Mouse (Mus musculus) gonadal fat pad, adult 2 months (tissue): ENCODE measurements around the gene Map6. TPM values are rescaled to one million over a fixed set of nuclear protein-coding genes. Genes with fewer than 3 reads are reported as not detected.

Source experiments
- DNase-seq: peaks from one replicate; pipeline ENCODE4 v3.0.0-alpha.2; 2012; ENCODE audit warnings: low read depth
- polyA plus RNA-seq: library from polyadenylated mRNA; depleted of rRNA; stranded (reverse); fragments of >200 nt; gene quantifications from 2 replicates; pipeline ENCODE4 v1.2.3, GENCODE M21; 2012; rRNA removed

The Map6 gene
- 4.5 and 7.1 TPM in 2 replicates for polyA plus RNA-seq

DNA sequence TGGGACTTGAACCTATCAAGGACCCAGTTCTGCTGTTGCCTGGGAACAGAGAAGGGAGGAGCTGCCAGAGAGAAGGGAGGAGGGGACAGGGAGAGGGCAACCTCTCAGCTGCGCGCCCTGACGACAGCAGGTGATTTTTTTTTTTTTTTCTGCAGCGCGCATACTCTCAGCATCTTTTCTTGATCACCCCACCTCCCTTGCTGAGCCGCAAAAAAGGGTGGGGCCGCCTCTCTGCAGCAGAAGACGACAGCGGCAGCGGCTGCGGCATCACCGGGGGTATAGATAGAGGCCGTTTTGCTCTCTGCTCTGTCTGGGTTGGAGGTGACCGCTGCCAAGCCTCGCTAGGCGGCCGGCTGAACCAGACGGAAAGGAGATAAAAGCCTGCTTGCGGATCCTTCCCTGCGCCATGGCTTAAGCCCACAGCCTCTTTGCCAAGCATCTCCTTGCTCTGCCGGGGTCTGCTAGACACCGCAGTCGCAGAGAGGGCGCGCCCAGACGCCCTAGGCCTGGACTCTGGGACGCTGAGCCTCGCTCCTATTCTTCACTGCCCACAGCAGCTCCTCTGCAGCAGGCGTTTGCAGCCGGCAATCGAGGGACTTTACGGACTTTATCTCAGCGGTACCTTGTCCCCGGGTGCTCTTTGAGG is at the start of gene Map6:
Map6 (plus strand) TSS at position 197 of the 646 bp plus-strand sequence.
- DNase-seq: no peak

DNA sequence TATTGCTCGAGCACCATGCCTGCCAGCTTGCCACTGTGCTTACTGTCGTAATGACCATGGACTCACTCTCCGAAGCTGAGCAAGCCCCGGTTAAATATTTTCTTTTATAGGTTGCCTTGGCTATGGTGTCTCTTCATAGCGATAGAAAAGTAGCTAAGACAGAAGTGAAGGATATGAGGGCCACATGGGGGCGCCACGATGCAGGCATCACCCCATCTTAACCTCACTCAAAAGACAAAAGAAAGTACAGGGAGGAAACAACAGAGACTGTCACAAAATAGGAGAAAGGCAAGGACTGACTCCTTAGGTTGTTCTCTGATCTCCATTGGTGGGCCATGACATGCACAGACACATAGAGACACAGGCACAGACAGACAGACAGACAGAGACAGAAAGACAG is 43.0 kb upstream of the Map6 start:
- DNase-seq: no peak

DNA sequence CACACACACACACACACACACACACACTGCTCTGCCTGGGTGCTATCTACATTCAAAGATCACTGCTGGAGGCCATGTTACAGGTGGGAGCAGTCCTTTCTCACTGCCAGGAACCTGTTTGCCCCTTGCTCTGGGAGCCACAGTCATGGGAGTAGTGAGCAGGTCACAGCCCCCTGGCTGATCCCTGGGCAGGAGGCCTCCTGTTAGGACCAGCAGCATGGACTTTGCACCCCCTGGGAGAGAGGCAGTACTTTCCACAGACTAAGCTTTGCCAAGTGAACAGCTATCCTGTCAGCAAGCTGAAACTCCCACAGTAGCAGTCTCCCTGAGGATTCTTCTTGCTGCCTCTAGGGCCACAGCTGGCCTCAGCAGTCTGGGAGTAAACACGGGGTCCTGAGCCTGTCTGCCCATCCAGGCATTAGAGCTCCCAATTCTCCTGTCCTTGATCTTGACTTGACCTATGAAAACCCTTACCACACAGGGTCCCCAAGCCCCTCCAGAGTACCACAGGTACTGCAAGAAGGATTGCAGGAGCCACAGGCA is 42.5 kb upstream of the Map6 start:
- DNase-seq: no peak

DNA sequence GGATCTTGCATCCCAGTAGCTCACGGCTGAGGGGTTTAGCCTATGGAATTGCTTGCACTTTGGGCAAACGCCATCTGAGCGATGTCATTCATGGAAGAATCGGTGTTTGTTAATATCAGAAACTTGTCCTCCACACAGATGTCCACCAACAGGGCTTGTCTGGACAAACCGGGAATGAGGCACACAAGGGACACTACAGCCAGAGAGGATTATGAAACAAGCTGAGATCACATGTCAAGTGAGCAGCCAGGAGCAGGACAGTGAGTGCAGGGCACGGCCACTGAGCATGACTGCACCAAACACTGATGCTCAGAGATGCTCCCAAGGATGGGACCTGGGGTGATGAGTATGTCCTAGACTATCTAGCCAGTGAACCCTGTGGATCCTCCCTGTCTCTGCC is 41.8 kb upstream of the Map6 start:
- no peak for DNase-seq

DNA sequence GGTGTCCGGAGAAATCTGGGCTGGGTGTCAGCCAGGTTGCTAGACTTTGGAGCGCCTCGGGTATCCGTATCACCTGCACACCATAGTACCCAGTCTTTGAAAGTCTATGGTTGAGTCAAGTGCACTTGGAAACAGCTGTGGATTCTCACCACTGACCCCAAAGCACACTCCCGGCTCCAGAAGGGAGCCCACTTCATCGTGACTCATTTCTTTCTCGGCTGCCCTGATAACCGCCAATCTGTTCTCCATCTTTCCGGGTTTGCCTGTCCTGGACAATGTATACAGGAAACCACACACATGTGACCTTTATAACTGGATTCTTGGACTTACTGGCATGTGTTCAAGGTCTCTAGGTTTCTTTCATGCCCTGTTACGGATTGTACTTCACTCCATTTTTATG is 40.6 kb upstream of the Map6 start:
- no peak for DNase-seq

DNA sequence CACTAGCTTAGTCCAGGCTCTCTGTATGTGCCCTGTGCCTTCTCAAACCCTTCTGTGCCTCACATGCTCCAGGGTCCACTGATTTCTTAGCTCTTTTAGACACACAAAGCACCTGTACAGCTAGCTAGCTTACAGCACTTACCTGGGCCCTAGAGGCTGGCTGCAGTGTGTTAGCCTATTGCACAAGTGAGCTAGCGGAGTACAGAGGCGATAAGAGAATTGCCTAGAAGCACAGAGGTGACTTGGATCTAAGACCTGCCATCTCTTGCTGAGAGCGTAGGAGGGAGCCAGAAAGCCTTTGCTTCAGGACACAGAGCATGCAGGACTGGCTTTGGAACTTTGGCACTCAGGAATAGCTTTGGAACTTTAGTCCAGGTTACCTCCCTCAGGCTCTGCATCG is 40.0 kb upstream of the Map6 start:
- DNase-seq: no peak

DNA sequence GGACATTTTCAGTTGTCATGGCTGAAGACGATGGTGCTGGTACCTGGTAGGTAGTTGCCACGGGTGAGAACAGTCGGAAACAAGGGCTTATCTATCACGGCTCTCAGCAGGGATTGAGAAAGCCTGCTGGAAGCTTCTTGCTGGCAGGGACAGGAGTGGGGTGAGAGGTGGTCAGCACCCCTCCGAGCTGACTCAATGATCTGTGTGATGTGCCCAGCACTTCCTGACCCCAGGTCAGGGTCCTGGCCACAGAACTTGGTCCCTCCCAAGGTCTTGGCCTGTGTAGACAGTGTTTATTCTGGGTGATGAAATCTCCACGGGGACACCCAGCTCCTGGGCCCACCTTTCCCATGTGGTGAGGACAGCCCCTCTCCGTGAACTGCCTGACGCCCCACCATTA is 38.4 kb upstream of the Map6 start:
- no peak for DNase-seq

DNA sequence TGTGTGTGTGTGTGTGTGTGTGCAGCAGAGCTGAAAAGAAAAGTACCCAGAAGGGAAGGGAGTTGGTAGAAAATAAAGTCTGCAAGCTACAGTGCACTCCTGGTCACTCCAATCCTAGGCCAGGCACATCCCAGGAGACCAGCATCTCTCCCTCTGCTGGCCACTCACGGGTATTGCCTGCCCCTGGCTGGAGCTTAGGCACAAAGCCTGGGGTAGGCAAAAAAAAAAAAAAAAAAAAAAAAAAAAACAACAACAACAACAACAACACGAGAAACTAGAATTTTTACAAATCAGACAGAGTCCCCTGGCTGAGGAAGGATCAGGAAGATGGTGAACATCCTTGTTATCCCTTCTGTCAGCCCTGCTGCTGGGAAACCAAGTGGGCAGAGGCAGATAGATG is 37.8 kb upstream of the Map6 start:
- no peak for DNase-seq

DNA sequence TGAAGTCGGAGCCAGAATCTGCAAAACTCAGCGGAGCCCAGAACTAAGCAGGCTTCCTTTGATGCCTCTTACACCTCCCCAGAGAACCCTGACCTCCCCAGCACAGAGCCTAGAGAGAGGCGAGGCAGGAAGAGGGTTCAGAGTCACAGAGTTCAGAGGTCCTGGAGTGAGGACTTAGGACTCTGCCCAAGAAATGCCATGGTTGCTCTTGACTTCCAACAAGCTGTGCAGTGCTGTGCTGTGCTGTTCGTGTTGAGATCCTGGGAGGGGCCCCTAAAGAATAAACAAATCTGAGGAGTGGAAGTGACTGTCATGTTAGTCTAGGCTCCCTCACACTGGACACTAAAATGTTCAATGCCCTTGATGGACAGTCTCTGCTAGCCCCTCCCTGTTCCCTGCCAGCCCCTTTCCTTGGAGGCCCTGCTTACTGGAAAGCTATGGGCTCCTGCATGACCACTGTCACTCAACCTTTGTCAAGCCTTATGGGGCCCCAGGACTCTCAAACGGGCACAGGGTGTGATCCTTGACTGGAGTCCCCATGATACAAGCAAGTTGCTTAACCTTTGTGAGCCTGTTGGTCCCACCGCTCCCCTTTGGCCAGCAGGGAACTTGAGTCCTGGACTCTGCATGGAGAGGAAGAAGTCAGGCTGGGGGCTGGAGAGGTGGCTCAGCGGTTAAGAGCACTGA is 37.0 kb upstream of the Map6 start:
- DNase-seq: no peak

DNA sequence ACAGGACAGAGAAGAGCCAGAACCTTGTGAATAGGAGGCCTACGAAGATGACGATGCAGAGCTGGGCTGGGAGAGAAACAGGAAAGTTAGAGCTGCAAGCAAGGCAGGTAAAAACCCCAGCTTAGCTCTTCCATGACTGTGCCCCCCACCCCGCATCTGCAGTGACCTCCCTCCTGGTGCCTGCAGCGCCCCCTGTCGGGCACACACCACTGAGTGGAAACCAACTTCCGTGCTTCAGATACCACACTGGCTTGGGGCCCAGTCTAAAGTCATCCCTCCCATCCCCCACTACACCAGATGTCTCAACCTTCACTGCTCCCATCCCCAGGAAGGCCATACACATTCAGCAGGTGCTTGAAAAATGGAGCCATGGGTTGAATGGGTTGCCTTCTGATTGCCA is 34.7 kb upstream of the Map6 start:
- DNase-seq: no peak

DNA sequence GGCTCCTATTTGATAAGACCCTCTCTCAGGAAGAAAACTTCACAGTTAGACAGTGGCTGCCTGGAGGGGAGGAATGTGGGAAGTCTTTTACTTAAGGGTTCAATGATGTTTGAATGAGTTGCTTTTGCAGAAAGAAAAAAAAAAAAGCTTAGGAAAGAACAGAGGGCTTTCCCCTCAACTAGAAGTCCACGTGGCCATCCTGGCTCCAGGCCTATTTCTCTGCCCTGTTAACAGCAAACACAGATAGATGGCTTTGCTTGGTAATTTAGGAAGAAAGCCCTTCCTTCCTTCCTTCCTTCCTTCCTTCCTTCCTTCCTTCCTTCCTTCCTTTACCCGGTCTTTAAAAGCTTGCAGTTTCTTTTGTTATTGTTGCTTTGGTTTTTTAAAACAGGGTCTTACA is 32.3 kb upstream of the Map6 start:
- DNase-seq: no peak

DNA sequence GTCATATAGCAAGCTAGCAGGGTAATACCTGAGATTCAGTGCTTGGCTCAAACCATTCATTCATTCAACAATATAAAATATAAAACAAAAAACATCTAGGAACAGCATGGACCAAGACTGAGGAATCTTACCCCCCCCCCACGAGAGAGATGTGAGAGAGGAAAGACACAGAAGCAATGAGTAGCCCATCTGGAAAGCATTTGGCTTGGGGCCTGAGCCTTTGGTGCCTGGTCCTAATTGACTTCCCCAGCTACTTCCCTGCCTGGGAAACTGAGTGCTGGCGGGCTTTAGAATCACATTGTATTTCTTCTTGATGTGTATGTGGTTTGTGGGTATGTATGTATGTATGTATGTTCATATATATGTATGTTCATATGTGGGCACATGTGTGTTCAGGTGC is 31.6 kb upstream of the Map6 start:
- DNase-seq: no peak

DNA sequence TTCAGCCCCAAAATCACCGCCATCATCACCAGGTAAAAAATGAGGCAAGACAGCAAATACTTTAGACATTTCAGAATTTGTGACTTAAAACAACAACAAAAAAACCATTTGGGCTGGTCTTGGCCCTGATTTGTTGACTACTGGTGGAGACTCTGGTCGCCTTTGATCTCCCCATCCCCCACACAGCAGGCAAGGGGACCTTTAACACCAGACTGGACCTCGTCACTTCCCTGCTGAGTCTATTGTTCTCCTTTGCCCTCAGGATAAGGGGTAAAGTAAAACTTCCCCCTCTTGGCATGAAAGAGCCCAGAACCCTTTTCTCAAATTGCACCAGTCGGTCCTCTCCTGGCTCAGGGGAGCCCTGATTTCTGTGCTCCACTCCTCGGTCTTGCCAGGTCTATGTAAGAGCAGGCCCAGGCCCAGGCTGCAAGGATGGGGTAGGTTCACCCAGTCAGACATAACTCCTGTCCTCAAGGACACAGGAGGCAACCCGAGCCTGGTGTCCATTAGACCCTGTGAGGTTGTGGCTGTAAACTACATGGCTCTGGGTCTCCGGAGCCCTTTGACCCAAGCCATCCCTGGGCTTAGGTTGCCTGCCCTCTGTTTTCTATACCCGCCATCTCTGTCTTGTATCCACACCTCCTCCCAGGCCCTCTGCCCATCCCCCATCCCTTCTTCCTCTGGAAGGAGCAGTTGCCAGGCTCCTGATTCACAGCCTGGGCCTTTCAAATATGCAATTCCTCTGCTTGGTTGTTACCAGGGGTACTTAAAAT is 30.2 kb upstream of the Map6 start:
- no peak for DNase-seq

DNA sequence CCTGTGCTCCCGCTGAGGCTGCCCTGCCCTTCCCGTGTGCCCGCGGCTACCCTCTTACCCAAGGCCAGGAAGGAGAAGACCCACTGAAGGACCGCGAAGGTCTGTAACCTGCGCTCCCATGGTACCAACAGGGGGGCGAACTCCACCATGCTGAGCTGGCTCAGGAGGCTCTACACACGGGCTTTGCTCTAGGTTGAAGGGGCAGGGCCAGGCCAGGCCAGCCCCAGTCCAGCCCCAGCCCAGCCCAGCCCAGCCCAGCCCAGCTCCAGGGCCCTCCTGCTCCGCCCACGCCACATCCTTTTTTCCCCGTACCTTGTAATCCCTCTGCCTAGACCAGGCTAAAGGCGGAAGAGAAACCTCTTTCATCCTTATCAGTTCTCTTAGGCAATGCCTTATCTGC is 28.8 kb upstream of the Map6 start, which contains the start of gene Mogat2:
Mogat2 (minus strand) TSS at position 203 of the 400 bp plus-strand sequence.
- no peak for DNase-seq

DNA sequence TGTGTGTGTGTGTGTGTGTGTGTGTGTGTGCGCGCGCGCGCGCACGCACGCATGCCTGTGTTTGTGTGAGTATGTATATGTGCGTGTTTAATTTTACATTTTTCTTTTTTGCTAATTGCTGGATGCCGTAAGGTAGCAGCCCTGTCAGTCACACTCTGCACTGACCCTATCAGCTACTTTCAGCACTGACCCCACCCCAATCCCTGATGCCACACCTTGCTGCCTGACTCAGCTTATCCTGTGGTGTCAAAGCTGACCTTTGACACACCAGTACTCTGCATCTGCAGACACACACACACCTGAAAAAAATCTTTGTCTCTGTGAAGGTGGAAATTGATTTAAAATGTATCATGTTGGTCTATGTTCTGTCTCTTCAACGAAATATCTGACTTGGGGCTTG is 25.1 kb upstream of the Map6 start:
- DNase-seq: no peak

DNA sequence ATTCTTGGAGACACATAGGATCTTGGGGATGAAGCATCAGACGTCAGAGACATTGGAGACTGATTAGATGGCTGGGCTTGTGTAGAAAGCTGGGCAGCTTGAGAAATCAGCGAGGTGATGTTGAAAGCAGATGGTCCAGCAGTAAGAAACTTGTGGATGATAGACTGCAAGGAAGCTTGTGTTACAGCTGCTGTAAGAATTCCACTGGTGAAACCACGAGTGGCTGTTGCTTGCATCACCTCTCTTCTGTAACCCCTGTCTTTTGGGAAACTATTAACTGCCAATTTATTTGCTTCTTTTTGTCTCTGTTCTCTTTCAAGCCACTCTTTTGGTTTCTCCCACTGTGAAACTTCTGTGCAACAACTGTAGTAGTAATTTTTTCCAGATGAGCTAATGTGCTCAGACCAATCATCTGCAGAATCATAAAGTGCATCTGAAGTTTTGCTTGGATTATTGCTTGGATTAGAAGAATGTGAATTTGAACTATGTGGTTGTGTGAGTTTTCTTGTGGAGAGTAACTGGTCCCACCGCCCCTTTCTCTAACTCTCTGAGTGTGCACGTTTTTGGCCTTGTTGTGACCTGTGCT is 19.0 kb upstream of the Map6 start:
- no peak for DNase-seq

DNA sequence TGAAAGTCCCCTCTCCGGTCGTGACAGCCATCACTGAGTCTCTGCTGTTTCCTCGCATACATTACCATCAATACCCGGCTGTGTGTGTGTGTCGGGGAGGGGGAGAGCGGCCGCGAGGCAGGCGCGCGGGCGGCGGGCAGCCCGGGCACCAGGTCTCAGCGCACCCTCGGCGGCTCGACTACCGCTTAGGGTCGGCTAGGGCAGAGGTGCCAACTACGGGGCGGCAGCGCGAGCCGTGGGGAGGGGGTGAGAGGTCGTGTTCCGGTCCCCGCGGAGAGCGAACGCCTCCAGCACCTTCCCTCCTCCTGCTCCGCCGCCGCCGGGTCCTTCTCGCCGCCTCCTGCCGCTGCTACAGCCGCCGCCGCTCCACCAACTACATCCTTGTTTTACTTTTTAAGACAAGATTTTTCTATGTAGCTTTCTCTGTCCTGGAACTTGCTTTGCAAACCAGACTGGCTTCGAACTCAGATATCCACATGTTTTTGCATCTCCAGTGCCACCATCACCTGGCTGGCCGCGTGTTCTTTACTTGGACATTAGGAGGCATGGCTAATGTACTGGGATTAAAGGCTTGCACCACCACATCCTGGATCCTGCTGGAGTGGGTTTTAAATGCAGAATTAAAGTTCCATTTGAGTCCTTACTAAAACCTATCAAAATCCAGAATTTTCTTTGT is 18.2 kb upstream of the Map6 start:
- no peak for DNase-seq

DNA sequence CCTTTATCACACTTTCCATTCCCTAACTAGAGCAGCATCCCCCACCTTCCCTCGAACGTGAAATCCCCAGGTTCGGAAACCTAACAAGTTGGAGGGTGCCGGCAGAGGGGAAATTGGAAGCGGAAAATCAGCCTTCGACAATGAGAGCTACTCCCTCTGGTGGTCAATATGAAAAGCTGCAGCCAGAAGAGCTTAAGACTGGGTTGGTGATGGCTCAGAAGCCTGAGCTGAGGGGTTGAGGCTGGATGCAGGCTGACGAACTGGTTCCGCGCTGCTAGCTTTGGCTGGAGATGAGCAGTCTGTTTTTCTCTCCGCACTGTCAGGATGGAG is 17.7 kb upstream of the Map6 start:
- DNase-seq: no peak

DNA sequence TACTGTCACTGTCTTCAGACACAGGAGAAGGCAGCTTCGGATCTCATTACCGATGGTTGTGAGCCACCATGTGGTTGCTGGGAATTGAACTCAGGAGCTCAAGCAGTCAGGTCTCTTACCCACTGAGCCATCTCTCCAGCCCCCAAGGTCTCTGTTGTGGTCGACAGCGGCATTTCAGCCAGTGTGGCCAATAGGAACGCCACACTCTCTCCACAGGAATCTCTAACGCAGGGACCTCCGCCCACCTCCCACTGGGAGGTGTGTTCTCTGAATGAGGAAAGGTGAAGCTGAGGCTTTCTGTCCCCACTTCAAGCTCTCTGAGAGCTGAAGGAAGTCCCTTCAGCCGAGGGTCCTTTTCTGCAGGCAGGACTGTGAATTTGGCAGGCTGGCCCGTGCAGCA is 16.9 kb upstream of the Map6 start:
- DNase-seq: no peak

DNA sequence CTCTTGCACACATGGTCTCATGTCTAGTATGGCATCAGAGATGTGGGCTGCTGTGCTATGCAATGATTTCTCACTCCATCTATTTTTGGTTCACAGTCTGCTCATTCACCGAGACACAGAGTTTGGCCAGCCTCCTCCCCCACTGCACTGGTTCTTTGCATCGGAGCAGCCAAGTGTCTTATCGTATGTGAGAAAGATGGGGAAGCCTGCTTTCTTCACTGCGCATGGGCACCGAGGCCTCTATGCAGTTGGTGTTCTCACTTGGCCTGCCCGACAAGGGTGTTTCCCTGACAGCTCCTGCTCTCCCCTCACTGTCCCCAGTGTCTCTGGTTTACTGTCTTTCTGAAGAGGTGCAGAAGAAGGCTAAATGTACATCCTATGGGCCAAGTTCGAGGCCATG is 12.2 kb upstream of the Map6 start:
- no peak for DNase-seq

DNA sequence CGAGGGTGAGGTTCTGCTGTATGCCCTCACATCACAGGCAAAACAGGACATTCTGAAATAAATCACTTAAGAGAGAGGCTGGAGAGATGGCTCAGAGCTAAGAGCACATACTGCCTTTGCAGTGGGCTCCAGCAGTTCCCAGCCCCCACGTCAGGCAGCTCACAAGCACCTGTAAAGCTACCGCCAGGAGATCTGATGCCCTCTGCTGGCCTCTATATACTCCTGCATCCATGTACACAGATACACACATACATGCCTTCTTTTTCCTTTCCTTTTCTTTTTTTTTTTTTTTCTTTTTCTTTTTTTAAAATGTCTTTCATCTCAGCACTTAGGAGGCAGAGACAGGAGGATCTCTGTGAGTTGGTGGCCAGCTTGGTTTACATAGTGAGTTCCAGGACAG is 5.3 kb upstream of the Map6 start:
- DNase-seq: no peak

DNA sequence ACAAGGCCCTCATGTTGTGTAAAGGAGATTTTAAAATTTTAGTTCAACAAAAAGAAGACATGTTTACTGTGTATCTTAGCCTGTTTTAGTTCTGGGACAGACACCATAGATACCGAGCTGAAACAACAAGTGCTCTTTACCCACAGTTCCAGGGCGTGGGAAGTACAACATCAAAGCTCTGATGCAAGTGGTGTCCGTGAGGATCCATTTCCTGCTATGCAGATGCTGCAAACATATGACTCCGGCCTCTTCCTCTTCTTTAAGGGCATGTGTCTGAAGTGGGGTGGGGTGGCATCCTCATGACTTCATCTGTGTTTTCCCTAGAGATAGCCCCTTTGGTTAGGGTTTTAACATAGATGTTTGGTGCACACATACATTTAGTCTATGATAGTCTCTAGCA is 3.7 kb upstream of the Map6 start:
- no peak for DNase-seq
